Mouse (Mus musculus) CH12.LX (cell line): ENCODE results near the gene Rab1a.

ENCODE experiments used
- BHLHE40 ChIP-seq: IDR thresholded peaks from 2 replicates; pipeline ENCODE4 v1.6.1; 2011; ENCODE audit warnings: mild to moderate bottlenecking, low read depth, low read length, improper control_type of control experiment
- CTCF ChIP-seq, 2 experiments: IDR thresholded peaks in 1 of 2; conservative IDR thresholded peaks in 1 of 2; 2 replicates each; pipeline ENCODE4 v1.5.1; 2011 to 2012; ENCODE audit warnings: low read depth in 2 of 2, low read length in 2 of 2, improper control_type of control experiment in 1 of 2, inconsistent platforms in 1 of 2, mild to moderate bottlenecking in 1 of 2, moderate library complexity in 1 of 2
- KAT2A ChIP-seq: IDR thresholded peaks from 2 replicates; pipeline ENCODE4 v1.6.1; 2012; ENCODE audit warnings: low read length, improper control_type of control experiment, inconsistent platforms; ENCODE audit not compliant: insufficient replicate concordance
- POLR2AphosphoS2 ChIP-seq: IDR thresholded peaks from 2 replicates; pipeline ENCODE4 v1.6.1; 2011; ENCODE audit warnings: low read depth, low read length, improper control_type of control experiment
- RCOR1 ChIP-seq: conservative IDR thresholded peaks from 2 replicates; pipeline ENCODE4 v1.6.1; 2012; ENCODE audit warnings: low read depth, mild to moderate bottlenecking, inconsistent platforms, low read length, improper control_type of control experiment

DNA sequence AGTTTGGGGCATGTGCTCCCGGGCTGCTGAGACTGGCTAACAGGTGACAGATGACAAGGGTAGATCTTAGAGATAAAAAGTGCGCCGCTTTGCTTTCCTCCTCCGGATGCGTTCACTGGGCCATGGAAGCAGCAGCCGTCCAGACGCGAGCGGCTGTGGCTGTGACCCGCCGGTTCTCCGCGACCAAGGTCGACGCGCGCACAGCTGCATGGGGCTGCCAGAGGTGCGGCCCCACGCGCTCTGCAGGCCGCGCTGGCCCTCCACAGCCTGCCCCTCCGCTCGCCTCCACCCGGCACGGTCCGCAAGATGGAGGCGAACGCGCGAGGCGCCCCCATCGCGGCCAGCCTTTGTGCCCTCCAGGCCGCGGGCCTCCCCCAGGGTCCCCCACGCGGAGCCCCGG, 47.6 kb downstream of the Rab1a start:
- TF ChIP-seq POLR2AphosphoS2 (no peak), BHLHE40 (no peak), KAT2A (0 out of 2 replicates have a peak, but pooled peaks have one; percentile 27), CTCF (conservative IDR thresholded peaks at IDR 0.05 in 1 of 2, IDR thresholded peaks at IDR 0.05 in 1 of 2; ENCODE audit: low read depth in 2 of 2, low read length in 2 of 2) (no peak), RCOR1 (peak; percentile 29; the same call in 1 of the 2 replicates)
